Mouse (Mus musculus): ENCODE measurements around the gene Shroom3. TPM values are rescaled to one million over a fixed set of nuclear protein-coding genes. Genes with fewer than 3 reads are reported as not detected.
A peak's percentile ranks its signal among the peaks of the same experiment; 100 is the strongest.

Gene Shroom3
- polyA plus RNA-seq, 1 experiment from 2014 or later: 8.0 TPM

GRCm38 (mm10) chr5:92666860-92667259, 16.4 kb upstream of the Shroom3 start:
- Histone ChIP-seq H3K9me3 (ENCODE audit: control insufficient read depth) (no peaks in the 10 kb centered on the region), H3K9ac (ENCODE audit: low read depth, low read length) (no peak overlapping the region), H3K4me1 (replicated peaks; ENCODE audit: control insufficient read depth, insufficient read depth, low read length) (no peaks in the 10 kb centered on the region), H3K27ac (ENCODE audit: low read depth, low read length) (no peak overlapping the region), H3K4me3 (ENCODE audit: low read depth, low read length) (no peak overlapping the region), H3K27me3 (replicated peaks; ENCODE audit: control insufficient read depth, insufficient read depth, low read length) (no peaks in the 10 kb centered on the region), H3K36me3 (ENCODE audit: control insufficient read depth, insufficient read depth) (no peaks in the 10 kb centered on the region), H3K4me2 (replicated peaks; ENCODE audit: low read depth) (no peak overlapping the region)
- no peak for TF ChIP-seq CTCF (IDR thresholded peaks at IDR 0.05; ENCODE audit: low read depth)
- WGBS: 75% methylated on average over 5 of the region's 5 CpGs
- no peak for ATAC-seq

GRCm38 (mm10) chr5:92674859-92675573, 8.2 kb upstream of the Shroom3 start, which contains the start of gene Ccdc158:
Gene Ccdc158 (minus strand): TSS chr5:92675271.
- 13% methylated on average over 48 of the region's 55 CpGs for WGBS
- no peak within 1 kb of the TSS for H3K9ac ChIP-seq (ENCODE audit: low read depth, low read length)
- H3K27ac ChIP-seq (ENCODE audit: low read depth, low read length): peak within 1 kb of the TSS; percentile 28; the same call in 1 of the 2 replicates

GRCm38 (mm10) chr5:92675574-92675920, 7.7 kb upstream of the Shroom3 start:
- no peak for TF ChIP-seq CTCF (IDR thresholded peaks at IDR 0.05; ENCODE audit: low read depth)
- WGBS: 2% methylated on average over 9 of the region's 9 CpGs

More at GRCm38 (mm10) chr5:92674859-92675573, 8.2 kb upstream of the Shroom3 start, which contains the start of gene Ccdc158:
- Histone ChIP-seq H3K4me2 (replicated peaks; ENCODE audit: low read depth) (peak within 1 kb of the TSS; percentile 72), H3K4me3 (ENCODE audit: low read depth, low read length) (peak within 1 kb of the TSS; percentile 36), H3K27me3 (replicated peaks; ENCODE audit: control insufficient read depth, insufficient read depth, low read length) (no peaks in the 10 kb centered on the region), H3K4me1 (replicated peaks; ENCODE audit: control insufficient read depth, insufficient read depth, low read length) (no peaks in the 10 kb centered on the region; the same call in 1 of the 2 replicates), H3K9me3 (ENCODE audit: control insufficient read depth) (no peaks in the 10 kb centered on the region), H3K36me3 (ENCODE audit: control insufficient read depth, insufficient read depth) (no peaks in the 10 kb centered on the region)
- peak; percentile 91 for ATAC-seq
- TF ChIP-seq CTCF (IDR thresholded peaks at IDR 0.05; ENCODE audit: low read depth): no peak

GRCm38 (mm10) chr5:92679441-92679840, 3.8 kb upstream of the Shroom3 start:
- no peaks in the 10 kb centered on the region; the same call in 1 of the 2 replicates for H3K4me1 ChIP-seq (replicated peaks; ENCODE audit: control insufficient read depth, insufficient read depth, low read length)
- H3K4me2 ChIP-seq (replicated peaks; ENCODE audit: low read depth): no peak overlapping the region
- no peaks in the 10 kb centered on the region for H3K9me3 ChIP-seq (ENCODE audit: control insufficient read depth)
- H3K36me3 ChIP-seq (ENCODE audit: control insufficient read depth, insufficient read depth): no peaks in the 10 kb centered on the region
- no peak for ATAC-seq
- no peak overlapping the region for H3K27ac ChIP-seq (ENCODE audit: low read depth, low read length)
- no peak overlapping the region for H3K4me3 ChIP-seq (ENCODE audit: low read depth, low read length)
- WGBS: 29% methylated on average over 4 of the region's 4 CpGs
- H3K9ac ChIP-seq (ENCODE audit: low read depth, low read length): no peak overlapping the region
- peak; percentile 79 for TF ChIP-seq CTCF (IDR thresholded peaks at IDR 0.05; ENCODE audit: low read depth)
- no peaks in the 10 kb centered on the region; the same call in 1 of the 2 replicates for H3K27me3 ChIP-seq (replicated peaks; ENCODE audit: control insufficient read depth, insufficient read depth, low read length)

More at GRCm38 (mm10) chr5:92675574-92675920, 7.7 kb upstream of the Shroom3 start:
- Histone ChIP-seq H3K4me1 (replicated peaks; ENCODE audit: control insufficient read depth, insufficient read depth, low read length) (no peaks in the 10 kb centered on the region; the same call in 1 of the 2 replicates), H3K9me3 (ENCODE audit: control insufficient read depth) (no peaks in the 10 kb centered on the region), H3K36me3 (ENCODE audit: control insufficient read depth, insufficient read depth) (no peaks in the 10 kb centered on the region), H3K4me2 (replicated peaks; ENCODE audit: low read depth) (peak overlapping the region; percentile 72), H3K27me3 (replicated peaks; ENCODE audit: control insufficient read depth, insufficient read depth, low read length) (no peaks in the 10 kb centered on the region), H3K4me3 (ENCODE audit: low read depth, low read length) (peak overlapping the region; percentile 36), H3K27ac (ENCODE audit: low read depth, low read length) (0 out of 2 replicates have a peak overlapping the region, but pooled peaks have one; percentile 28), H3K9ac (ENCODE audit: low read depth, low read length) (no peak overlapping the region)
- no peak; the same call in 1 of the 2 replicates for ATAC-seq

- H3K36me3 ChIP-seq (ENCODE audit: control insufficient read depth, insufficient read depth): no peaks in the 10 kb centered on the region
- no peak overlapping the region for H3K9ac ChIP-seq (ENCODE audit: low read depth, low read length)
- H3K27ac ChIP-seq (ENCODE audit: low read depth, low read length): no peak overlapping the region
- no peak for ATAC-seq
- WGBS: 97% methylated on average over 10 of the region's 10 CpGs
- H3K9me3 ChIP-seq (ENCODE audit: control insufficient read depth): no peaks in the 10 kb centered on the region
- no peaks in the 10 kb centered on the region; the same call in 1 of the 2 replicates for H3K27me3 ChIP-seq (replicated peaks; ENCODE audit: control insufficient read depth, insufficient read depth, low read length)
- no peak overlapping the region for H3K4me2 ChIP-seq (replicated peaks; ENCODE audit: low read depth)
- H3K4me3 ChIP-seq (ENCODE audit: low read depth, low read length): no peak overlapping the region
- no peaks in the 10 kb centered on the region for H3K4me1 ChIP-seq (replicated peaks; ENCODE audit: control insufficient read depth, insufficient read depth, low read length)
- no peak for TF ChIP-seq CTCF (IDR thresholded peaks at IDR 0.05; ENCODE audit: low read depth)
Measured at GRCm38 (mm10) chr5:92681861-92682260, 1.4 kb upstream of the Shroom3 start.

- H3K4me3 ChIP-seq (ENCODE audit: low read depth, low read length): peak overlapping the region; percentile 43
- TF ChIP-seq CTCF (IDR thresholded peaks at IDR 0.05; ENCODE audit: low read depth): no peak
- ATAC-seq: no peak
- no peaks in the 10 kb centered on the region for H3K36me3 ChIP-seq (ENCODE audit: control insufficient read depth, insufficient read depth)
- H3K27ac ChIP-seq (ENCODE audit: low read depth, low read length): no peak overlapping the region
- peak overlapping the region; percentile 72 for H3K4me2 ChIP-seq (replicated peaks; ENCODE audit: low read depth)
- no peaks in the 10 kb centered on the region for H3K9me3 ChIP-seq (ENCODE audit: control insufficient read depth)
- H3K4me1 ChIP-seq (replicated peaks; ENCODE audit: control insufficient read depth, insufficient read depth, low read length): no peaks in the 10 kb centered on the region
- 7% methylated on average over 39 of the region's 39 CpGs for WGBS
- no peaks in the 10 kb centered on the region; the same call in 1 of the 2 replicates for H3K27me3 ChIP-seq (replicated peaks; ENCODE audit: control insufficient read depth, insufficient read depth, low read length)
- peak overlapping the region; percentile 18; the same call in 1 of the 2 replicates for H3K9ac ChIP-seq (ENCODE audit: low read depth, low read length)
Measured at GRCm38 (mm10) chr5:92682621-92683348, 450 bp upstream of the Shroom3 start.
